Comparison of ENCODE assay signal across 8 mouse cellular contexts in the genomic region with DNA sequence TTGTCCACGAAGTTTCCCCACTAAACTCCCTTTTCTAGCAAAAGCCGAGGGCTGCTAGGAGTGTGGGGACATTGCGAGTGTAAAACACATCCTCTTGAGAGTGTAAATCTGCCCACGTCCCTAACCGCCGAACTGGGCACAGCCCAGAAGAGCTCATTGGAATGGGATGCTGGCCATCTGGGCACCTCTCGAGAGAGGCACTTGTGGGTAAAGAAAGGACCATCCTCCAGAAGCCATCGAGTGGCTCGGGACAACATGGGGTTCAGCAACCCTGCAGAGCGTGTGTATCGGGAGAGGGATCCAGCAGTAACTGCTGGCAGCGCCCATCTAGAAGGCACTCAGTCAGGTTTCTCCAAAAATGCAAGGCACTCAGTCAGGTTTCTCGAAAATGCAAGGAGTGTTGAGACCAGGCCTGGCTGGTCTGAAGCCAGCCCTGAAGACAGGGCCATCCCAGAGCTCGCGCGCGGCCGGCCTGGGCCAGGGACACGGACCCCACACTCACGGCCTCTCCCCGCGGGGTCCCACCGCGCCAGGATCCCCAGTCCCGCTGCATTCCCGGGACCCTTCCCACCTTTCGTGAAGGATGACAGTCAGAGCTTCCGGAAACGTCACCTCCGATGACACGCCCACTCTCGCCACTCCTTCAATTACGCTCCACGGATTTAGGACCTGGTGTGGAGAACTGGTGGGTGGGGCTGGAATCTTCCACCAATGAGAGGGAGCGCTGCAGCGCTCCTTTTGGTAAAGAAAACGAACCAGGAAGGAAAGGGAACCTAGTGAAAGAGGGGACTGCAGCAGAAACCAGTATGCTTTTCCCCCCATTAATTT. TPM values are rescaled to one million over a fixed set of nuclear protein-coding genes. Genes with fewer than 3 reads are reported as not detected.
DNase-seq lines count a peak whose midpoint lies in the region; ATAC-seq lines count a peak whose summit lies in the region.

No protein-coding gene starts in this region.

- DNase-seq in adipocyte (ENCODE audit: low spot score): peak; percentile 96
- peak; percentile 97 for DNase-seq in embryo, embryonic 10 days (ENCODE audit: low spot score)
- peak; percentile 79 for DNase-seq in gastrocnemius, postnatal 10 days
- peak; percentile 96 for DNase-seq in induced T-regulatory cell, adult 2 months (ENCODE audit: low read depth)
- DNase-seq in left cerebral cortex, adult 9 months (ENCODE audit: low spot score in 2 of 2): peak; percentile 77 to 93
- DNase-seq in right cerebral cortex, postnatal 14 days: peak; percentile 88
- DNase-seq in urinary bladder, postnatal 36 days (ENCODE audit: low spot score in 2 of 2): peak; percentile 89 to 90

- peak; percentile 99 for ATAC-seq in megakaryocyte progenitor cell, adult 5-6 weeks (replicated peaks; ENCODE audit: poor library complexity)

RNA-seq across cellular contexts. Expression of gene Stambp, which starts 0.5 kb away (rescaled TPM):
- total RNA-seq in gastrocnemius, postnatal 10 days (2021): 10 to 100 TPM in 1 of 2 experiments, 1 to 10 TPM in 1; 9.8 to 10.7 TPM
- 30.8 and 34.5 TPM in 2 replicates for total RNA-seq in megakaryocyte progenitor cell, adult 5-6 weeks (2015)
- 4.0 and 7.4 TPM in 2 replicates for total RNA-seq in megakaryocyte progenitor cell, adult 5-6 weeks (2017)

RNA-seq across cellular contexts. Expression of gene Actg2, which starts 36.0 kb away (rescaled TPM):
- 1 to 10 TPM; 3.6 to 5.3 TPM for total RNA-seq in gastrocnemius, postnatal 10 days (2021)
- total RNA-seq in megakaryocyte progenitor cell, adult 5-6 weeks (2015): not detected in 2 replicates
- not detected in 2 replicates for total RNA-seq in megakaryocyte progenitor cell, adult 5-6 weeks (2017)

Comparison
In these comparisons a context has a peak if more than half of its experiments do, and no peak if none do; other contexts are left out.
1. Peak in every context shown above with its lines: DNase-seq and ATAC-seq.
2. RNA of gene Actg2, which starts 36.0 kb away (total RNA-seq): 3.6 to 5.3 TPM in gastrocnemius, postnatal 10 days; not detected in megakaryocyte progenitor cell, adult 5-6 weeks; every median in the first group is over 4 times any median in the second.